20 mouse cellular contexts compared by ENCODE assay signal in the genomic region with DNA sequence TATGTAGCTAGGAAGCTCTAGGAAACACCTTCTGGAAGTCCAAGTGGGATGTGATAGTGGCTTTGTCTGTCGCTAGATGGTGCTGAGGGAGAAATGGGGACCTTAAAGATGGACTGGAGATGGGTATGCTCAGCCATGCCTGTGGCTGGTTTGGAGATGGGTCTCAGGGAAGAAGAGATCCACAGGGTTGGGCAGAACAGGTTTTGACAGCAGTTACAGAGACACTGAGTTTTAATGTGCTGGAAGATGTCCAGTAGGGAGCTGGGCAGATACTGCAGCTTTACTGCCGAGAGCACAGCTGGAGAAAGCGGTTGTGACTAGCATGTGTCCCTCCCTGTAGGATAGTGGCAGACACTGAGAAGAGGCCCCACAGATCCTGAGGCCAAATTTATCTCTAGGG. TPM values are rescaled to one million over a fixed set of nuclear protein-coding genes. Genes with fewer than 3 reads are reported as not detected.
DNase-seq lines count a peak whose midpoint lies in the region; ATAC-seq and TF ChIP-seq lines count a peak whose summit lies in the region.
"Had no signal": no experiment of that assay in that cellular context is flagged by ENCODE, and none has a peak within 500 bp of the region (broad histone marks: within the 10 kb centered on the region; RNA-seq: fewer than 3 reads in every experiment).

No protein-coding gene starts in this region.

- 62% methylated on average over 3 of the region's 3 CpGs for WGBS in forebrain, embryonic 14.5 days
- WGBS in forebrain, embryonic 11.5 days = 72% methylated on average over 3 of the region's 3 CpGs
- 46% methylated on average over 3 of the region's 3 CpGs for WGBS in limb, embryonic 14.5 days
- WGBS in limb, embryonic 10.5 days = 78% methylated on average over 3 of the region's 3 CpGs
- 54% methylated on average over 3 of the region's 3 CpGs for WGBS in neural tube, embryonic 11.5 days

- peaks cover 4% of the 10 kb centered on the region; the same call in 1 of the 2 replicates for H3K4me1 ChIP-seq in forebrain, embryonic 14.5 days (ENCODE audit: control insufficient read depth, insufficient read depth, low read length)
- no peaks in the 10 kb centered on the region for H3K4me1 ChIP-seq in forebrain, embryonic 11.5 days (replicated peaks; ENCODE audit: control insufficient read depth, insufficient read depth, low read length)
- H3K4me1 ChIP-seq in limb, embryonic 14.5 days (ENCODE audit: control insufficient read depth, insufficient read depth, low read length) = no peaks in the 10 kb centered on the region; the same call in 1 of the 2 replicates
- H3K4me1 ChIP-seq in limb, embryonic 10.5 days = 0 out of 2 replicates have a peak, but pooled peaks cover 5% of the 10 kb centered on the region
- H3K4me1 ChIP-seq in MEL (ENCODE audit: control insufficient read depth in 1 of 2, insufficient read depth in 2 of 2, low read length in 2 of 2) = no peaks in the 10 kb centered on the region
- H3K4me1 ChIP-seq in neural tube, embryonic 11.5 days (ENCODE audit: control insufficient read depth, insufficient read depth, low read length) = no peaks in the 10 kb centered on the region
- H3K4me1 ChIP-seq: liver, embryonic 13.5 days had no signal

- no peak for ATAC-seq in forebrain, embryonic 14.5 days
- no peak for ATAC-seq in forebrain, embryonic 11.5 days (replicated peaks; ENCODE audit: low FRiP score)
- peak; percentile 41; the same call in 1 of the 2 replicates for ATAC-seq in limb, embryonic 14.5 days (ENCODE audit: low FRiP score, low read depth)
- no peak for ATAC-seq in neural tube, embryonic 11.5 days (ENCODE audit: insufficient read depth, low FRiP score, low TSS enrichment)

- peak; percentile 31 for DNase-seq in forebrain, embryonic 14.5 days (ENCODE audit: low spot score)
- no peak for DNase-seq in forebrain, embryonic 11.5 days (ENCODE audit: low spot score)
- DNase-seq in limb, embryonic 14.5 days (ENCODE audit: low spot score) = no peak
- DNase-seq in limb, embryonic 10.5 days (ENCODE audit: low spot score) = no peak
- DNase-seq in MEL (ENCODE audit: low read depth, low spot score) = peak; percentile 42
- DNase-seq in neural tube, embryonic 11.5 days (ENCODE audit: low spot score) = peak; percentile 48
- no peak for DNase-seq in left cerebral cortex, postnatal 10 days (ENCODE audit: extremely low spot score in 1 of 2, low spot score in 2 of 2)
- no peak for DNase-seq in right cerebral cortex, postnatal 25 days
- DNase-seq: adrenal gland, adult 2 months; B cell, adult 2 months; cerebellum, adult 2 months; kidney, adult 11 months; kidney, postnatal 25 days; liver, embryonic 13.5 days; lung, postnatal 14 days; thymus, postnatal 14 days had no signal

- intact Hi-C loops in left cerebral cortex, postnatal 10 days (cut with DNase I) = loop anchor here (5.0 kb wide), 1 partner anchor 97 kb away; no protein-coding TSS in a partner anchor

- no peak overlapping the region for H3K27ac ChIP-seq in forebrain, embryonic 14.5 days (ENCODE audit: low read depth, low read length)
- no peak overlapping the region for H3K27ac ChIP-seq in forebrain, embryonic 11.5 days (ENCODE audit: low read depth, low read length)
- H3K27ac ChIP-seq in limb, embryonic 14.5 days (replicated peaks; ENCODE audit: low read depth, low read length) = no peak overlapping the region
- H3K27ac ChIP-seq in limb, embryonic 10.5 days = no peak overlapping the region
- no peak overlapping the region for H3K27ac ChIP-seq in MEL (ENCODE audit: control insufficient read depth, low read depth, low read length)
- H3K27ac ChIP-seq in neural tube, embryonic 11.5 days (ENCODE audit: low read depth, low read length) = no peak overlapping the region
- H3K27ac ChIP-seq: liver, embryonic 13.5 days had no signal

- H3K9me3 ChIP-seq in forebrain, embryonic 14.5 days (replicated peaks; ENCODE audit: control insufficient read depth, low read length) = no peaks in the 10 kb centered on the region
- H3K9me3 ChIP-seq in forebrain, embryonic 11.5 days (ENCODE audit: control insufficient read depth, low read length) = no peaks in the 10 kb centered on the region
- no peaks in the 10 kb centered on the region for H3K9me3 ChIP-seq in limb, embryonic 14.5 days (ENCODE audit: control insufficient read depth, low read length)
- no peaks in the 10 kb centered on the region for H3K9me3 ChIP-seq in limb, embryonic 10.5 days (replicated peaks)
- no peaks in the 10 kb centered on the region for H3K9me3 ChIP-seq in MEL (replicated peaks; ENCODE audit: insufficient read depth, low read length)
- H3K9me3 ChIP-seq in neural tube, embryonic 11.5 days (ENCODE audit: control insufficient read depth, low read length) = no peaks in the 10 kb centered on the region
- H3K9me3 ChIP-seq: heart, embryonic 12.5 days; liver, embryonic 13.5 days had no signal

- TF ChIP-seq CTCF in MEL (IDR thresholded peaks at IDR 0.05 in 2 of 3, conservative IDR thresholded peaks at IDR 0.05 in 1 of 3; ENCODE audit: control insufficient read depth in 1 of 3, insufficient read depth in 1 of 3, low read depth in 2 of 3, low read length in 3 of 3, poor library complexity in 1 of 3, severe bottlenecking in 1 of 3) = no peak

- no peaks in the 10 kb centered on the region for H3K79me2 ChIP-seq in MEL (ENCODE audit: control insufficient read depth, insufficient read depth, low read length, poor library complexity)

- TF ChIP-seq RAD21 in MEL (IDR thresholded peaks at IDR 0.05; ENCODE audit: low read depth, low read length) = no peak

- H3K9ac ChIP-seq in forebrain, embryonic 14.5 days (ENCODE audit: low read length) = no peak overlapping the region
- H3K9ac ChIP-seq in forebrain, embryonic 11.5 days (ENCODE audit: low read length) = no peak overlapping the region
- H3K9ac ChIP-seq in limb, embryonic 14.5 days (ENCODE audit: low read depth, low read length, severe bottlenecking) = no peak overlapping the region
- H3K9ac ChIP-seq in MEL (ENCODE audit: control insufficient read depth, low read depth, low read length, poor library complexity, severe bottlenecking) = no peak overlapping the region
- no peak overlapping the region for H3K9ac ChIP-seq in neural tube, embryonic 11.5 days (ENCODE audit: low read length)
- H3K9ac ChIP-seq: heart, embryonic 12.5 days; liver, embryonic 13.5 days had no signal

- H3K4me2 ChIP-seq in forebrain, embryonic 14.5 days (ENCODE audit: low read length) = no peak overlapping the region
- no peak overlapping the region for H3K4me2 ChIP-seq in forebrain, embryonic 11.5 days (ENCODE audit: low read depth, low read length, severe bottlenecking)
- H3K4me2 ChIP-seq in limb, embryonic 14.5 days (replicated peaks; ENCODE audit: low read depth, low read length, severe bottlenecking) = no peak overlapping the region
- no peak overlapping the region for H3K4me2 ChIP-seq in neural tube, embryonic 11.5 days (ENCODE audit: low read depth)
- H3K4me2 ChIP-seq: heart, embryonic 12.5 days; liver, embryonic 13.5 days had no signal

- no peaks in the 10 kb centered on the region for H3K36me3 ChIP-seq in forebrain, embryonic 14.5 days (ENCODE audit: control insufficient read depth, insufficient read depth, low read length)
- H3K36me3 ChIP-seq in forebrain, embryonic 11.5 days (ENCODE audit: control insufficient read depth, insufficient read depth, low read length) = no peaks in the 10 kb centered on the region
- no peaks in the 10 kb centered on the region for H3K36me3 ChIP-seq in limb, embryonic 14.5 days (ENCODE audit: control insufficient read depth, insufficient read depth, low read length)
- H3K36me3 ChIP-seq in limb, embryonic 10.5 days = no peaks in the 10 kb centered on the region
- H3K36me3 ChIP-seq in MEL (ENCODE audit: control insufficient read depth in 1 of 2, insufficient read depth in 2 of 2, low read length in 2 of 2) = no peaks in the 10 kb centered on the region
- H3K36me3 ChIP-seq in neural tube, embryonic 11.5 days (ENCODE audit: control insufficient read depth, insufficient read depth, low read length) = no peaks in the 10 kb centered on the region
- H3K36me3 ChIP-seq: heart, embryonic 12.5 days; liver, embryonic 13.5 days had no signal

- TF ChIP-seq EP300 in MEL (IDR thresholded peaks at IDR 0.05; ENCODE audit: low read depth in 1 of 2, low read length in 2 of 2) = no peak

- H3K4me3 ChIP-seq in forebrain, embryonic 14.5 days (ENCODE audit: low read depth, low read length) = no peak overlapping the region
- no peak overlapping the region for H3K4me3 ChIP-seq in forebrain, embryonic 11.5 days (ENCODE audit: low read depth, low read length)
- H3K4me3 ChIP-seq in limb, embryonic 14.5 days (replicated peaks; ENCODE audit: low read length) = no peak overlapping the region
- no peak overlapping the region for H3K4me3 ChIP-seq in limb, embryonic 10.5 days
- H3K4me3 ChIP-seq in MEL (ENCODE audit: control insufficient read depth in 1 of 2, insufficient read depth in 1 of 2, low read depth in 2 of 2, low read length in 2 of 2) = no peak overlapping the region
- H3K4me3 ChIP-seq in neural tube, embryonic 11.5 days (ENCODE audit: low read depth, low read length) = no peak overlapping the region
- H3K4me3 ChIP-seq: erythroblast, embryonic 14.5 days; heart, embryonic 12.5 days; liver, embryonic 13.5 days had no signal

- no peak for TF ChIP-seq POLR2A in limb, embryonic 14.5 days (IDR thresholded peaks at IDR 0.05; ENCODE audit: borderline replicate concordance, extremely low read depth, insufficient read depth, insufficient read length)
- no peak for TF ChIP-seq POLR2A in MEL (IDR thresholded peaks at IDR 0.05; ENCODE audit: control insufficient read depth in 1 of 2, insufficient read depth in 1 of 2, low read depth in 1 of 2, low read length in 2 of 2, poor library complexity in 1 of 2)

- H3K27me3 ChIP-seq in forebrain, embryonic 14.5 days (replicated peaks; ENCODE audit: control insufficient read depth, insufficient read depth, low read length) = no peaks in the 10 kb centered on the region
- no peaks in the 10 kb centered on the region for H3K27me3 ChIP-seq in forebrain, embryonic 11.5 days (ENCODE audit: control insufficient read depth, insufficient read depth, low read length)
- no peaks in the 10 kb centered on the region for H3K27me3 ChIP-seq in limb, embryonic 14.5 days (ENCODE audit: control insufficient read depth, insufficient read depth, low read length)
- H3K27me3 ChIP-seq in limb, embryonic 10.5 days (ENCODE audit: low read depth, poor library complexity, severe bottlenecking) = no peaks in the 10 kb centered on the region
- peaks cover 2 to 8% of the 10 kb centered on the region in 2 experiments; a peak in 2 of 4 replicates for H3K27me3 ChIP-seq in MEL (ENCODE audit: control insufficient read depth in 1 of 2, insufficient read depth in 2 of 2, low read length in 2 of 2)
- no peaks in the 10 kb centered on the region for H3K27me3 ChIP-seq in neural tube, embryonic 11.5 days (ENCODE audit: control insufficient read depth, insufficient read depth, low read length)
- H3K27me3 ChIP-seq: heart, embryonic 12.5 days; liver, embryonic 13.5 days had no signal

RNA-seq across cellular contexts. Expression of a gene that starts 21.3 kb away (rescaled TPM):
- 1.4 and 1.8 TPM in 2 replicates for polyA plus RNA-seq in forebrain, embryonic 14.5 days (2014; fragmentation: Nextera tagmentation; extraction: Ambion mirVana)
- polyA plus RNA-seq in forebrain, embryonic 11.5 days (2014; fragmentation: Nextera tagmentation; extraction: Ambion mirVana) = 0.28 and 0.39 TPM in 2 replicates
- polyA plus RNA-seq in limb, embryonic 14.5 days (2012; rRNA removed) = 1.4 and 1.8 TPM in 2 replicates
- polyA plus RNA-seq in limb, embryonic 14.5 days (2014; fragmentation: Nextera tagmentation; extraction: Ambion mirVana) = 0.29 and 0.36 TPM in 2 replicates
- not detected in 2 replicates for polyA plus RNA-seq in limb, embryonic 10.5 days (2016; fragmentation: Nextera tagmentation; extraction: Ambion mirVana)
- total RNA-seq in MEL (2012; rRNA removed) = not detected in 2 replicates
- polyA plus RNA-seq in MEL (2012; ENCODE audit: insufficient read depth in 1 of 2, insufficient read length in 2 of 2, low read depth in 1 of 2, low replicate concordance in 2 of 2, missing spikeins in 1 of 2) = not detected
- polyA plus RNA-seq in neural tube, embryonic 11.5 days (2014; fragmentation: Nextera tagmentation; extraction: Ambion mirVana) = 0.05 and 0.58 TPM in 2 replicates
- total RNA-seq in left cerebral cortex, postnatal 10 days (2021) = 10 to 100 TPM; 57.3 to 58.5 TPM
- total RNA-seq: hematopoietic stem cell, adult 5-6 weeks had no signal
- polyA plus RNA-seq: erythroblast, embryonic 14.5 days; liver, embryonic 13.5 days; stomach, embryonic 14.5 days had no signal

RNA-seq across cellular contexts. Expression of a gene that starts 37.2 kb away (rescaled TPM):
- polyA plus RNA-seq in forebrain, embryonic 14.5 days (2014; fragmentation: Nextera tagmentation; extraction: Ambion mirVana) = 12.8 and 15.4 TPM in 2 replicates
- 3.0 and 3.6 TPM in 2 replicates for polyA plus RNA-seq in forebrain, embryonic 11.5 days (2014; fragmentation: Nextera tagmentation; extraction: Ambion mirVana)
- 18.2 and 22.8 TPM in 2 replicates for polyA plus RNA-seq in limb, embryonic 14.5 days (2012; rRNA removed)
- polyA plus RNA-seq in limb, embryonic 14.5 days (2014; fragmentation: Nextera tagmentation; extraction: Ambion mirVana) = 6.4 and 9.5 TPM in 2 replicates
- 6.0 and 6.3 TPM in 2 replicates for polyA plus RNA-seq in limb, embryonic 10.5 days (2016; fragmentation: Nextera tagmentation; extraction: Ambion mirVana)
- total RNA-seq in MEL (2012; rRNA removed) = 0.04 TPM in 1 of 2 replicates, not detected in the other
- not detected for polyA plus RNA-seq in MEL (2012; ENCODE audit: insufficient read depth in 1 of 2, insufficient read length in 2 of 2, low read depth in 1 of 2, low replicate concordance in 2 of 2, missing spikeins in 1 of 2)
- polyA plus RNA-seq in neural tube, embryonic 11.5 days (2014; fragmentation: Nextera tagmentation; extraction: Ambion mirVana) = 2.6 and 3.6 TPM in 2 replicates
- total RNA-seq in left cerebral cortex, postnatal 10 days (2021) = 100 to 1,000 TPM; 258 to 262 TPM
- polyA plus RNA-seq: erythroblast, embryonic 14.5 days had no signal

Comparison
In these comparisons a context has a peak if more than half of its experiments do, and no peak if none do; other contexts are left out.
1. DNase-seq: peak in forebrain, embryonic 14.5 days (single experiment), MEL (single experiment) and neural tube, embryonic 11.5 days (single experiment); none in forebrain, embryonic 11.5 days (single experiment), limb, embryonic 14.5 days (single experiment), limb, embryonic 10.5 days (single experiment), left cerebral cortex, postnatal 10 days (0 of 2) and right cerebral cortex, postnatal 25 days (single experiment).